In genomic region chr11:72502236-72502635, GRCm38 (mm10) we compare ENCODE assay signal across 10 mouse cellular contexts. TPM values are rescaled to one million over a fixed set of nuclear protein-coding genes. Genes with fewer than 3 reads are reported as not detected.
DNase-seq lines count a peak whose midpoint lies in the region; ATAC-seq and TF ChIP-seq lines count a peak whose summit lies in the region.
"Had no signal": no experiment of that assay in that cellular context is flagged by ENCODE, and none has a peak within 500 bp of the region (broad histone marks: within the 10 kb centered on the region; RNA-seq: fewer than 3 reads in every experiment).

No protein-coding gene starts in this region.

- ATAC-seq in neural tube, embryonic 13.5 days (ENCODE audit: low read depth) = no peak
- ATAC-seq in neural tube, embryonic 15.5 days (ENCODE audit: low FRiP score) = no peak; the same call in 1 of the 2 replicates
- no peak for ATAC-seq in intestine, postnatal 0 days

- H3K27me3 ChIP-seq in neural tube, embryonic 13.5 days = no peaks in the 10 kb centered on the region; the same call in 1 of the 2 replicates
- no peaks in the 10 kb centered on the region for H3K27me3 ChIP-seq in neural tube, embryonic 15.5 days (replicated peaks)
- H3K27me3 ChIP-seq in intestine, postnatal 0 days (replicated peaks; ENCODE audit: control insufficient read depth, insufficient read depth, low read length) = no peaks in the 10 kb centered on the region
- H3K27me3 ChIP-seq in small intestine, adult 2 months (ENCODE audit: control insufficient read depth, insufficient read depth, low read length) = no peaks in the 10 kb centered on the region
- H3K27me3 ChIP-seq: stomach, embryonic 15.5 days had no signal

- peak; percentile 49 for DNase-seq in frontal cortex, postnatal 36 days (ENCODE audit: low spot score in 2 of 2)
- DNase-seq in frontal cortex, postnatal 14 days (ENCODE audit: low spot score in 2 of 2) = no peak
- no peak for DNase-seq in testis, postnatal 10 days (ENCODE audit: low spot score)
- DNase-seq in gastrocnemius, adult 2 months = no peak

- H3K4me3 ChIP-seq in neural tube, embryonic 13.5 days = no peak overlapping the region
- no peak overlapping the region for H3K4me3 ChIP-seq in neural tube, embryonic 15.5 days (replicated peaks)
- H3K4me3 ChIP-seq in intestine, postnatal 0 days (ENCODE audit: low read depth, low read length) = no peak overlapping the region
- peak overlapping the region; percentile 17 for H3K4me3 ChIP-seq in small intestine, adult 2 months (ENCODE audit: low read depth, low read length)
- H3K4me3 ChIP-seq in gastrocnemius, adult 2 months = no peak overlapping the region
- H3K4me3 ChIP-seq: stomach, embryonic 15.5 days had no signal

- 22% methylated on average over 8 of the region's 8 CpGs for WGBS in neural tube, embryonic 13.5 days
- WGBS in neural tube, embryonic 15.5 days = 14% methylated on average over 8 of the region's 8 CpGs
- WGBS in intestine, postnatal 0 days = 32% methylated on average over 8 of the region's 8 CpGs
- 36% methylated on average over 8 of the region's 8 CpGs for WGBS in small intestine, adult 2 months

- H3K36me3 ChIP-seq in neural tube, embryonic 13.5 days = no peaks in the 10 kb centered on the region
- H3K36me3 ChIP-seq in neural tube, embryonic 15.5 days = no peaks in the 10 kb centered on the region
- no peaks in the 10 kb centered on the region; the same call in 1 of the 2 replicates for H3K36me3 ChIP-seq in intestine, postnatal 0 days (ENCODE audit: control insufficient read depth, insufficient read depth)
- no peaks in the 10 kb centered on the region for H3K36me3 ChIP-seq in small intestine, adult 2 months (ENCODE audit: control insufficient read depth, insufficient read depth, low read length)
- H3K36me3 ChIP-seq: stomach, embryonic 15.5 days had no signal

- H3K27ac ChIP-seq in neural tube, embryonic 13.5 days (replicated peaks) = 0 out of 2 replicates have a peak overlapping the region, but pooled peaks have one; percentile 23
- H3K27ac ChIP-seq in neural tube, embryonic 15.5 days (replicated peaks) = no peak overlapping the region
- H3K27ac ChIP-seq in intestine, postnatal 0 days (ENCODE audit: low read depth, low read length) = peak overlapping the region; percentile 95
- H3K27ac ChIP-seq in small intestine, adult 2 months (ENCODE audit: insufficient read depth, low read depth, low read length) = peak overlapping the region; percentile 88
- H3K27ac ChIP-seq in gastrocnemius, adult 2 months = no peak overlapping the region
- H3K27ac ChIP-seq: macrophage; stomach, embryonic 15.5 days had no signal

- no peak overlapping the region for H3K9ac ChIP-seq in neural tube, embryonic 13.5 days
- H3K9ac ChIP-seq in neural tube, embryonic 15.5 days (replicated peaks) = no peak overlapping the region
- no peak overlapping the region for H3K9ac ChIP-seq in intestine, postnatal 0 days (ENCODE audit: low read depth, low read length)
- H3K9ac ChIP-seq: stomach, embryonic 15.5 days had no signal

- intact Hi-C loops in gastrocnemius, adult 2 months (cut with DNase I) = no loop called here

- no peak overlapping the region for H3K4me2 ChIP-seq in neural tube, embryonic 13.5 days
- H3K4me2 ChIP-seq in neural tube, embryonic 15.5 days = no peak overlapping the region
- H3K4me2 ChIP-seq in intestine, postnatal 0 days (replicated peaks; ENCODE audit: low read depth) = peak overlapping the region; percentile 52
- H3K4me2 ChIP-seq: stomach, embryonic 15.5 days had no signal

- no peak for TF ChIP-seq CTCF in intestine, postnatal 0 days (IDR thresholded peaks at IDR 0.05; ENCODE audit: low read depth)
- TF ChIP-seq CTCF in small intestine, adult 2 months (IDR thresholded peaks at IDR 0.05; ENCODE audit: extremely low read depth, insufficient read length, insufficient replicate concordance, low read depth, low read length) = no peak
- no peak for TF ChIP-seq CTCF in gastrocnemius, adult 2 months (IDR thresholded peaks at IDR 0.05)

- no peak for TF ChIP-seq POLR2A in small intestine, adult 2 months (IDR thresholded peaks at IDR 0.05; ENCODE audit: low read depth, low read length)

- H3K4me1 ChIP-seq in neural tube, embryonic 13.5 days (replicated peaks) = peaks cover 36% of the 10 kb centered on the region
- H3K4me1 ChIP-seq in neural tube, embryonic 15.5 days = peaks cover 34% of the 10 kb centered on the region
- peaks cover 34% of the 10 kb centered on the region for H3K4me1 ChIP-seq in intestine, postnatal 0 days (replicated peaks; ENCODE audit: control insufficient read depth, insufficient read depth, low read length)
- H3K4me1 ChIP-seq in small intestine, adult 2 months (ENCODE audit: control insufficient read depth, insufficient read depth, insufficient read length, low read length) = peaks cover 61% of the 10 kb centered on the region

- no peaks in the 10 kb centered on the region for H3K9me3 ChIP-seq in neural tube, embryonic 13.5 days
- no peaks in the 10 kb centered on the region for H3K9me3 ChIP-seq in neural tube, embryonic 15.5 days (replicated peaks)
- no peaks in the 10 kb centered on the region for H3K9me3 ChIP-seq in intestine, postnatal 0 days (ENCODE audit: control insufficient read depth)
- H3K9me3 ChIP-seq: stomach, embryonic 15.5 days had no signal

RNA-seq across cellular contexts. Expression of gene Spns2, which starts 12.5 kb away (rescaled TPM):
- polyA plus RNA-seq in neural tube, embryonic 13.5 days (2015; fragmentation: Nextera tagmentation; extraction: Ambion mirVana) = 9.1 and 10.8 TPM in 2 replicates
- polyA plus RNA-seq in neural tube, embryonic 15.5 days (2015; fragmentation: Nextera tagmentation; extraction: Ambion mirVana) = 9.4 and 12.6 TPM in 2 replicates
- 19.8 and 20.5 TPM in 2 replicates for polyA plus RNA-seq in intestine, postnatal 0 days (2015; fragmentation: Nextera tagmentation; extraction: Ambion mirVana)
- polyA plus RNA-seq in small intestine, adult 2 months (2012; rRNA removed) = 65.9 and 77.7 TPM in 2 replicates
- total RNA-seq in gastrocnemius, adult 2 months (2021) = 10 to 100 TPM; 15.7 to 65.1 TPM
- polyA plus RNA-seq: macrophage had no signal

RNA-seq across cellular contexts. Expression of gene Spns3, which starts 48.1 kb away (rescaled TPM):
- 0.04 TPM in 1 of 2 replicates, not detected in the other for polyA plus RNA-seq in neural tube, embryonic 13.5 days (2015; fragmentation: Nextera tagmentation; extraction: Ambion mirVana)
- 0.06 and 1.1 TPM in 2 replicates for polyA plus RNA-seq in neural tube, embryonic 15.5 days (2015; fragmentation: Nextera tagmentation; extraction: Ambion mirVana)
- 11.1 and 12.2 TPM in 2 replicates for polyA plus RNA-seq in intestine, postnatal 0 days (2015; fragmentation: Nextera tagmentation; extraction: Ambion mirVana)
- 2.2 and 8.5 TPM in 2 replicates for polyA plus RNA-seq in small intestine, adult 2 months (2012; rRNA removed)
- total RNA-seq in gastrocnemius, adult 2 months (2021) = under 1 TPM; 0.06 to 0.18 TPM
- polyA plus RNA-seq: macrophage had no signal

Comparison
In these comparisons a context has a peak if more than half of its experiments do, and no peak if none do; other contexts are left out.
1. DNase-seq: peak in frontal cortex, postnatal 36 days (2 of 2); none in frontal cortex, postnatal 14 days (0 of 2), testis, postnatal 10 days (single experiment) and gastrocnemius, adult 2 months (single experiment).
2. H3K27ac ChIP-seq: peak in neural tube, embryonic 13.5 days (single experiment), intestine, postnatal 0 days (single experiment) and small intestine, adult 2 months (single experiment); none in neural tube, embryonic 15.5 days (single experiment) and gastrocnemius, adult 2 months (single experiment).